Comparison of ENCODE assay signal across 7 mouse cellular contexts in the genomic region with DNA sequence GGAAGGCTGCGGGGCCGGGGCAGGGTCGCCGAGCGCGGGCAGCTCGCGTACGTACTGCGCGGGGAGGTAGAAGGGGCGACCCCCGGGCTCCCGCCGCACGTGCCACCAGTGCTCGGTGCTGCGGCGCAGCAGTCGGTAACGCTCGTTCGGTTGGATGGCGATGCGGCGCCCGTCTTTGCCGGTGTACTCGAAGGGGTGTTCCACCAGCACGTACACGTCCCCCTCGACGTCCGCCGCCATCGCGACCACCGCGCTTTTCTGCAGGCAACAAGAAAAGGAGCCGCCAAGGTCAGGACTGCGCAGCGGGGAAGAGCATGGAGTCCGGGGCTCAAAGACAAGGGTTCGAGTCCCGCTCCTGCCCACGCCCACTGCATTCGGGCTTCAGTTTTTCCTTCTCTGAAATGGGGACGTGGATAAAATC. TPM values are rescaled to one million over a fixed set of nuclear protein-coding genes. Genes with fewer than 3 reads are reported as not detected.
A peak's percentile ranks its signal among the peaks of the same experiment; 100 is the strongest.
DNase-seq lines count a peak whose midpoint lies in the region; ATAC-seq and TF ChIP-seq lines count a peak whose summit lies in the region.

No protein-coding gene starts in this region.

- TF ChIP-seq EP300 in lung, postnatal 0 days (IDR thresholded peaks at IDR 0.05): no peak

- peak overlapping the region; percentile 6; the same call in 1 of the 2 replicates for H3K9ac ChIP-seq in lung, postnatal 0 days (replicated peaks; ENCODE audit: low read depth)
- H3K9ac ChIP-seq in embryonic facial prominence, embryonic 14.5 days (ENCODE audit: low read depth, low read length): peak overlapping the region; percentile 74
- 0 out of 2 replicates have a peak overlapping the region, but pooled peaks have one; percentile 37 for H3K9ac ChIP-seq in hindbrain, postnatal 0 days (replicated peaks; ENCODE audit: low read length)
- peak overlapping the region; percentile 36 for H3K9ac ChIP-seq in midbrain, postnatal 0 days (replicated peaks; ENCODE audit: low read length, poor library complexity, severe bottlenecking)

- DNase-seq in lung, postnatal 0 days (ENCODE audit: low spot score): no peak
- no peak for DNase-seq in lung, postnatal 10 days
- DNase-seq in embryonic facial prominence, embryonic 14.5 days (ENCODE audit: low spot score): no peak
- no peak for DNase-seq in hindbrain, postnatal 0 days (ENCODE audit: low spot score)
- no peak for DNase-seq in midbrain, postnatal 0 days (ENCODE audit: low spot score)
- DNase-seq in frontal cortex, adult 2 months (ENCODE audit: extremely low spot score in 1 of 2, low spot score in 1 of 2): no peak
- no peak for DNase-seq in left cerebral cortex, adult 11 months (ENCODE audit: low spot score)

- H3K4me3 ChIP-seq in lung, postnatal 0 days (ENCODE audit: low read depth, low read length): peak overlapping the region; percentile 57
- H3K4me3 ChIP-seq in embryonic facial prominence, embryonic 14.5 days (ENCODE audit: low read depth, low read length): peak overlapping the region; percentile 57
- peak overlapping the region; percentile 42 for H3K4me3 ChIP-seq in hindbrain, postnatal 0 days (ENCODE audit: low read length)
- H3K4me3 ChIP-seq in midbrain, postnatal 0 days (ENCODE audit: low read depth, low read length): peak overlapping the region; percentile 42

- H3K9me3 ChIP-seq in lung, postnatal 0 days (ENCODE audit: low read length): no peaks in the 10 kb centered on the region
- H3K9me3 ChIP-seq in embryonic facial prominence, embryonic 14.5 days (ENCODE audit: control insufficient read depth, low read length): no peaks in the 10 kb centered on the region
- no peaks in the 10 kb centered on the region for H3K9me3 ChIP-seq in hindbrain, postnatal 0 days (ENCODE audit: low read length)
- no peaks in the 10 kb centered on the region for H3K9me3 ChIP-seq in midbrain, postnatal 0 days (ENCODE audit: low read length)

- H3K36me3 ChIP-seq in lung, postnatal 0 days (ENCODE audit: insufficient read depth, low read length): no peaks in the 10 kb centered on the region
- H3K36me3 ChIP-seq in embryonic facial prominence, embryonic 14.5 days (ENCODE audit: control insufficient read depth, insufficient read depth, low read length): 0 out of 2 replicates have a peak, but pooled peaks cover under 1% of the 10 kb centered on the region
- H3K36me3 ChIP-seq in hindbrain, postnatal 0 days (ENCODE audit: insufficient read depth, low read length): no peaks in the 10 kb centered on the region
- H3K36me3 ChIP-seq in midbrain, postnatal 0 days (ENCODE audit: insufficient read depth, low read length): no peaks in the 10 kb centered on the region

- peaks cover 10% of the 10 kb centered on the region for H3K4me1 ChIP-seq in lung, postnatal 0 days (ENCODE audit: insufficient read depth, low read depth, low read length)
- peaks cover 28% of the 10 kb centered on the region for H3K4me1 ChIP-seq in embryonic facial prominence, embryonic 14.5 days (ENCODE audit: control insufficient read depth, insufficient read depth, low read length)
- H3K4me1 ChIP-seq in hindbrain, postnatal 0 days (ENCODE audit: insufficient read depth, low read length): peaks cover 13% of the 10 kb centered on the region; the same call in 1 of the 2 replicates
- H3K4me1 ChIP-seq in midbrain, postnatal 0 days (ENCODE audit: insufficient read depth, low read length): peaks cover 12% of the 10 kb centered on the region; the same call in 1 of the 2 replicates

- WGBS in lung, postnatal 0 days: 4% methylated on average over 48 of the region's 48 CpGs
- 4% methylated on average over 35 of the region's 48 CpGs for WGBS in embryonic facial prominence, embryonic 14.5 days
- 4% methylated on average over 38 of the region's 48 CpGs for WGBS in hindbrain, postnatal 0 days
- 4% methylated on average over 42 of the region's 48 CpGs for WGBS in midbrain, postnatal 0 days

- peaks cover 3% of the 10 kb centered on the region; the same call in 1 of the 2 replicates for H3K27me3 ChIP-seq in lung, postnatal 0 days (replicated peaks; ENCODE audit: insufficient read depth, low read length)
- peaks cover 53% of the 10 kb centered on the region for H3K27me3 ChIP-seq in embryonic facial prominence, embryonic 14.5 days (replicated peaks; ENCODE audit: control insufficient read depth, insufficient read depth, low read length)
- peaks cover 15% of the 10 kb centered on the region for H3K27me3 ChIP-seq in hindbrain, postnatal 0 days (ENCODE audit: insufficient read depth, low read length)
- peaks cover 37% of the 10 kb centered on the region for H3K27me3 ChIP-seq in midbrain, postnatal 0 days (ENCODE audit: insufficient read depth, low read length)

- H3K27ac ChIP-seq in lung, postnatal 0 days (ENCODE audit: low read length): peak overlapping the region; percentile 83; the same call in 1 of the 2 replicates
- no peak overlapping the region; the same call in 1 of the 2 replicates for H3K27ac ChIP-seq in embryonic facial prominence, embryonic 14.5 days (replicated peaks; ENCODE audit: low read depth, low read length)
- no peak overlapping the region for H3K27ac ChIP-seq in hindbrain, postnatal 0 days
- no peak overlapping the region for H3K27ac ChIP-seq in midbrain, postnatal 0 days (ENCODE audit: low read depth, low read length)

- ATAC-seq in lung, postnatal 0 days: no peak
- no peak for ATAC-seq in embryonic facial prominence, embryonic 14.5 days (ENCODE audit: low read depth)
- ATAC-seq in hindbrain, postnatal 0 days: peak; percentile 15
- ATAC-seq in midbrain, postnatal 0 days (ENCODE audit: low FRiP score): no peak; the same call in 1 of the 2 replicates

- peak overlapping the region; percentile 94 for H3K4me2 ChIP-seq in lung, postnatal 0 days (replicated peaks; ENCODE audit: low read depth, low read length)
- peak overlapping the region; percentile 75 for H3K4me2 ChIP-seq in embryonic facial prominence, embryonic 14.5 days (ENCODE audit: low read depth, low read length)
- H3K4me2 ChIP-seq in hindbrain, postnatal 0 days (ENCODE audit: low read depth, low read length): peak overlapping the region; percentile 71
- H3K4me2 ChIP-seq in midbrain, postnatal 0 days (ENCODE audit: low read depth, low read length, poor library complexity, severe bottlenecking): peak overlapping the region; percentile 67

- TF ChIP-seq CTCF in lung, postnatal 0 days (IDR thresholded peaks at IDR 0.05): no peak
- no peak for TF ChIP-seq CTCF in hindbrain, postnatal 0 days (IDR thresholded peaks at IDR 0.05; ENCODE audit: low read depth)
- TF ChIP-seq CTCF in midbrain, postnatal 0 days (IDR thresholded peaks at IDR 0.05): no peak

RNA-seq across cellular contexts. Expression of a gene that starts 2.8 kb away (rescaled TPM):
- 18.5 and 20.0 TPM in 2 replicates for polyA plus RNA-seq in lung, postnatal 0 days (2015; fragmentation: Nextera tagmentation; extraction: Ambion mirVana)
- 8.6 and 9.4 TPM in 2 replicates for polyA plus RNA-seq in embryonic facial prominence, embryonic 14.5 days (2014; fragmentation: Nextera tagmentation; extraction: Ambion mirVana)
- total RNA-seq in hindbrain, postnatal 0 days (2014; rRNA removed): 7.7 and 12.2 TPM in 2 replicates
- polyA plus RNA-seq in hindbrain, postnatal 0 days (2015; fragmentation: Nextera tagmentation; extraction: Ambion mirVana): 5.5 and 5.9 TPM in 2 replicates
- total RNA-seq in midbrain, postnatal 0 days (2014; rRNA removed): 7.6 and 7.9 TPM in 2 replicates
- 4.9 and 6.2 TPM in 2 replicates for polyA plus RNA-seq in midbrain, postnatal 0 days (2015; fragmentation: Nextera tagmentation; extraction: Ambion mirVana)
- 16.6 and 16.8 TPM in 2 replicates for polyA plus RNA-seq in frontal cortex, adult 2 months (2012; rRNA removed)

RNA-seq across cellular contexts. Expression of a gene that starts 51.8 kb away (rescaled TPM):
- polyA plus RNA-seq in lung, postnatal 0 days (2015; fragmentation: Nextera tagmentation; extraction: Ambion mirVana): 8.1 and 9.4 TPM in 2 replicates
- polyA plus RNA-seq in embryonic facial prominence, embryonic 14.5 days (2014; fragmentation: Nextera tagmentation; extraction: Ambion mirVana): 8.1 and 8.7 TPM in 2 replicates
- total RNA-seq in hindbrain, postnatal 0 days (2014; rRNA removed): 8.2 and 9.4 TPM in 2 replicates
- polyA plus RNA-seq in hindbrain, postnatal 0 days (2015; fragmentation: Nextera tagmentation; extraction: Ambion mirVana): 4.9 and 6.3 TPM in 2 replicates
- total RNA-seq in midbrain, postnatal 0 days (2014; rRNA removed): 7.8 and 9.2 TPM in 2 replicates
- polyA plus RNA-seq in midbrain, postnatal 0 days (2015; fragmentation: Nextera tagmentation; extraction: Ambion mirVana): 5.8 and 6.0 TPM in 2 replicates
- polyA plus RNA-seq in frontal cortex, adult 2 months (2012; rRNA removed): 15.6 and 15.7 TPM in 2 replicates

Comparison
In these comparisons a context has a peak if more than half of its experiments do, and no peak if none do; other contexts are left out.
1. H3K9ac ChIP-seq: peak in every context shown above with its lines; median percentile 74 in embryonic facial prominence, embryonic 14.5 days; 37 in hindbrain, postnatal 0 days; 36 in midbrain, postnatal 0 days; 6 in lung, postnatal 0 days.